Mouse (Mus musculus) c-Kit-negative CD71-positive TER-119-positive erythroid progenitor cells, embryonic 14.5 days (primary cell): ENCODE data around the gene Thpo.

Experiments
- DNase-seq: peaks from one replicate; pipeline ENCODE4 v3.0.0-alpha.2; 2013; ENCODE audit warnings: low read depth, low spot score

Gene Thpo

GRCm38 (mm10) chr16:20733731-20734730 is at the start of gene Thpo:
Gene Thpo, minus strand, starts transcription at chr16:20734511.
- no peak for DNase-seq

- DNase-seq = no peak
Observed at GRCm38 (mm10) chr16:20783891-20784290, 49.6 kb upstream of the Thpo start.

- DNase-seq = no peak
Observed at GRCm38 (mm10) chr16:20781101-20781630, 46.9 kb upstream of the Thpo start.

- DNase-seq = no peak
Observed at GRCm38 (mm10) chr16:20779846-20780245, 45.5 kb upstream of the Thpo start.

- DNase-seq = no peak
Observed at GRCm38 (mm10) chr16:20775021-20775420, 40.7 kb upstream of the Thpo start.

GRCm38 (mm10) chr16:20765244-20765643 is 30.9 kb upstream of the Thpo start:
- DNase-seq = peak; percentile 35

- DNase-seq = no peak
Observed at GRCm38 (mm10) chr16:20761681-20762080, 27.4 kb upstream of the Thpo start.

GRCm38 (mm10) chr16:20757385-20757784 is 23.1 kb upstream of the Thpo start:
- no peak for DNase-seq

GRCm38 (mm10) chr16:20756052-20756451 is 21.7 kb upstream of the Thpo start:
- DNase-seq = no peak

- DNase-seq = no peak
Observed at GRCm38 (mm10) chr16:20750518-20750917, 16.2 kb upstream of the Thpo start.

GRCm38 (mm10) chr16:20746641-20747040 is 12.3 kb upstream of the Thpo start:
- no peak for DNase-seq

- no peak for DNase-seq
Observed at GRCm38 (mm10) chr16:20739845-20740244, 5.5 kb upstream of the Thpo start.

- no peak for DNase-seq
Observed at GRCm38 (mm10) chr16:20736823-20737222, 2.5 kb upstream of the Thpo start.

- DNase-seq = no peak
Observed at GRCm38 (mm10) chr16:20736168-20736567, 1.9 kb upstream of the Thpo start.

- no peak for DNase-seq
Observed at GRCm38 (mm10) chr16:20735651-20736050, 1.3 kb upstream of the Thpo start.

- no peak for DNase-seq
Observed at GRCm38 (mm10) chr16:20732925-20733730, 1.2 kb downstream of the Thpo start, which contains the start of gene Chrd. Gene Chrd, plus strand, starts transcription at chr16:20733127.

GRCm38 (mm10) chr16:20732251-20732924 is 1.9 kb downstream of the Thpo start:
- no peak for DNase-seq

GRCm38 (mm10) chr16:20731688-20732087 is 2.6 kb downstream of the Thpo start:
- no peak for DNase-seq

GRCm38 (mm10) chr16:20730293-20730711 is 4.0 kb downstream of the Thpo start:
- DNase-seq = no peak

- no peak for DNase-seq
Observed at GRCm38 (mm10) chr16:20726384-20726783, 7.9 kb downstream of the Thpo start.

GRCm38 (mm10) chr16:20725750-20726149 is 8.6 kb downstream of the Thpo start:
- DNase-seq = no peak
